Mouse (Mus musculus) limb, embryonic 14.5 days (tissue): ENCODE measurements around the gene Elane. TPM values are rescaled to one million over a fixed set of nuclear protein-coding genes. Genes with fewer than 3 reads are reported as not detected.

Experiments
- ATAC-seq: fragments of 200-750 bp; cut with Nextera tagmentation; 2 replicates; pipeline ENCODE4 v1.8.0; 2017; ENCODE audit warnings: low read depth, moderate number of reproducible peaks, moderate TSS enrichment; ENCODE audit not compliant: low FRiP score
- DNase-seq: peaks from one replicate; pipeline ENCODE4 v3.0.0-alpha.2; 2015; ENCODE audit warnings: low spot score
- H3K27ac ChIP-seq: fragments of 300-500 bp; sonication (generic); replicated peaks from 2 replicates; pipeline ENCODE4 v1.5.1; 2014; ENCODE audit warnings: low read depth, mild to moderate bottlenecking, low read length, moderate library complexity, mixed read lengths
- H3K27me3 ChIP-seq: fragments of 300-500 bp; sonication (generic); 2 replicates; pipeline ENCODE4 v1.6.1; 2014; ENCODE audit warnings: low read length, mixed read lengths; ENCODE audit not compliant: control insufficient read depth, insufficient read depth
- H3K36me3 ChIP-seq: fragments of 300-500 bp; sonication (generic); 2 replicates; pipeline ENCODE4 v1.6.1; 2014; ENCODE audit warnings: mild to moderate bottlenecking, low read length, moderate library complexity, mixed read lengths; ENCODE audit not compliant: control insufficient read depth, insufficient read depth
- H3K4me1 ChIP-seq: fragments of 300-500 bp; sonication (generic); 2 replicates; pipeline ENCODE4 v1.6.1; 2014; ENCODE audit warnings: antibody characterized with exemption, low read length, mixed read lengths; ENCODE audit not compliant: control insufficient read depth, insufficient read depth
- H3K4me2 ChIP-seq: fragments of 300-500 bp; sonication (generic); replicated peaks from 2 replicates; pipeline ENCODE4 v1.6.1; 2014; ENCODE audit warnings: low read depth, mild to moderate bottlenecking, low read length, moderate library complexity; ENCODE audit not compliant: severe bottlenecking
- H3K4me3 ChIP-seq: fragments of 300-500 bp; sonication (generic); replicated peaks from 2 replicates; pipeline ENCODE4 v1.5.1; 2014; ENCODE audit warnings: low read length
- H3K9ac ChIP-seq: fragments of 300-500 bp; sonication (generic); 2 replicates; pipeline ENCODE4 v1.6.1; 2014; ENCODE audit warnings: mild to moderate bottlenecking, low read depth, low read length, moderate library complexity; ENCODE audit not compliant: severe bottlenecking
- H3K9me3 ChIP-seq: fragments of 300-500 bp; sonication (generic); 2 replicates; pipeline ENCODE4 v1.6.1; 2016; ENCODE audit warnings: low read length; ENCODE audit not compliant: control insufficient read depth
- POLR2A ChIP-seq: fragments of 200-500 bp; IDR thresholded peaks from 2 replicates; pipeline ENCODE4 v1.8.0; 2012; ENCODE audit warnings: inconsistent platforms, mild to moderate bottlenecking, moderate library complexity, borderline replicate concordance; ENCODE audit not compliant: insufficient read depth, insufficient read length; ENCODE audit errors: extremely low read depth
- WGBS: fragments of 180-500 bp; shearing (Covaris S2); extraction: QIAGEN DNeasy Blood & Tissue Kit; methylation state at CpG from one replicate; pipeline ENCODE4 v1.1.7; 2014; 5-methylcytosine and 5-hydroxymethylcytosine counted together
- polyA plus RNA-seq, 2 experiments: library from polyadenylated mRNA; depleted of rRNA in 1 of 2; stranded (reverse) in 1 of 2; unstranded in 1 of 2; fragments of >200 nt; fragmentation: Nextera tagmentation in 1 of 2; extraction: Ambion mirVana in 1 of 2; gene quantifications; 2 replicates each; pipeline versions ENCODE4 v1.2.1 to v1.2.3; 2012 to 2014

Elane gene
- polyA plus RNA-seq, 2 experiments, result 0.35 to 1.2 TPM

GRCm38 (mm10) chr10:79866601-79867000, 19.4 kb upstream of the Elane start:
- H3K27me3 ChIP-seq, result no peaks in the 10 kb centered on the region
- H3K9me3 ChIP-seq, result no peaks in the 10 kb centered on the region
- WGBS, result 65% methylated on average over 11 of the region's 11 CpGs
- no peak overlapping the region for H3K4me2 ChIP-seq
- H3K4me3 ChIP-seq, result no peak overlapping the region
- ATAC-seq (no peak), DNase-seq (no peak)
- H3K4me1 ChIP-seq, result no peaks in the 10 kb centered on the region
- no peak for TF ChIP-seq POLR2A
- H3K9ac ChIP-seq, result no peak overlapping the region
- H3K36me3 ChIP-seq, result peaks cover 84% of the 10 kb centered on the region
- no peak overlapping the region for H3K27ac ChIP-seq

DNA sequence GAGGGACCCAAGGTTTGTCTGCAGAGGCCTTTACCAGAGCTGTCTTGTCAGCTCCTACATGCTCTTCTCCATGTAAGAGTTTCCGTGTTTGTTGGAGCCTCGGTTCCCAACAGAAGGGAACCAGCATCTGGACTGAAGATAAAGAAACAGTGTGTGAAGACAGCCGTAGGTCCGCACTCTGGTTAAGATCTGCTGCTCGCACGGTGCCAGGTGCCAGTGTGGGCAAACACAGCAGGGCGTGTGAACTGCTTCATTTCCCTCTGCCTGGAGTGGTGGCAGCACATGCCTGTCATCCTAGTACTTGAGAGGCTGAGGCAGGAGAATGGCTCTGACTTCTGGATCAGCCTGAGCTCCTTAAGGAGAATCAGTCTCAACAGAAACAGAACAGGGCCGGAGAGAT, 14.2 kb upstream of the Elane start:
- DNase-seq (no peak), ATAC-seq (no peak)
- H3K4me2 ChIP-seq, result no peak overlapping the region
- H3K9ac ChIP-seq, result no peak overlapping the region
- peaks cover 16% of the 10 kb centered on the region; the same call in 1 of the 2 replicates for H3K4me1 ChIP-seq
- H3K4me3 ChIP-seq, result no peak overlapping the region
- TF ChIP-seq POLR2A, result no peak
- no peak overlapping the region for H3K27ac ChIP-seq
- peaks cover 36% of the 10 kb centered on the region for H3K36me3 ChIP-seq
- 94% methylated on average over 8 of the region's 8 CpGs for WGBS
- no peaks in the 10 kb centered on the region for H3K27me3 ChIP-seq
- no peaks in the 10 kb centered on the region for H3K9me3 ChIP-seq

- H3K36me3 ChIP-seq, result peaks cover 29% of the 10 kb centered on the region
- H3K4me2 ChIP-seq, result peak overlapping the region; percentile 72
- no peak for TF ChIP-seq POLR2A
- H3K4me3 ChIP-seq, result peak overlapping the region; percentile 58
- ATAC-seq (no peak), DNase-seq (no peak)
- H3K27me3 ChIP-seq, result no peaks in the 10 kb centered on the region
- peaks cover 16% of the 10 kb centered on the region; the same call in 1 of the 2 replicates for H3K4me1 ChIP-seq
- WGBS, result 49% methylated on average over 3 of the region's 3 CpGs
- H3K9ac ChIP-seq, result peak overlapping the region; percentile 88; the same call in 1 of the 2 replicates
- H3K27ac ChIP-seq, result no peak overlapping the region
- no peaks in the 10 kb centered on the region for H3K9me3 ChIP-seq
Observed at GRCm38 (mm10) chr10:79872862-79873261, 13.2 kb upstream of the Elane start.

GRCm38 (mm10) chr10:79873313-79873712, 12.7 kb upstream of the Elane start:
- DNase-seq (no peak), ATAC-seq (no peak)
- no peak for TF ChIP-seq POLR2A
- H3K4me1 ChIP-seq, result peaks cover 16% of the 10 kb centered on the region; the same call in 1 of the 2 replicates
- H3K4me3 ChIP-seq, result peak overlapping the region; percentile 58
- 11% methylated on average over 6 of the region's 6 CpGs for WGBS
- peaks cover 29% of the 10 kb centered on the region for H3K36me3 ChIP-seq
- no peaks in the 10 kb centered on the region for H3K27me3 ChIP-seq
- H3K9me3 ChIP-seq, result no peaks in the 10 kb centered on the region
- peak overlapping the region; percentile 72 for H3K4me2 ChIP-seq
- H3K9ac ChIP-seq, result peak overlapping the region; percentile 88
- H3K27ac ChIP-seq, result 0 out of 2 replicates have a peak overlapping the region, but pooled peaks have one; percentile 75

DNA sequence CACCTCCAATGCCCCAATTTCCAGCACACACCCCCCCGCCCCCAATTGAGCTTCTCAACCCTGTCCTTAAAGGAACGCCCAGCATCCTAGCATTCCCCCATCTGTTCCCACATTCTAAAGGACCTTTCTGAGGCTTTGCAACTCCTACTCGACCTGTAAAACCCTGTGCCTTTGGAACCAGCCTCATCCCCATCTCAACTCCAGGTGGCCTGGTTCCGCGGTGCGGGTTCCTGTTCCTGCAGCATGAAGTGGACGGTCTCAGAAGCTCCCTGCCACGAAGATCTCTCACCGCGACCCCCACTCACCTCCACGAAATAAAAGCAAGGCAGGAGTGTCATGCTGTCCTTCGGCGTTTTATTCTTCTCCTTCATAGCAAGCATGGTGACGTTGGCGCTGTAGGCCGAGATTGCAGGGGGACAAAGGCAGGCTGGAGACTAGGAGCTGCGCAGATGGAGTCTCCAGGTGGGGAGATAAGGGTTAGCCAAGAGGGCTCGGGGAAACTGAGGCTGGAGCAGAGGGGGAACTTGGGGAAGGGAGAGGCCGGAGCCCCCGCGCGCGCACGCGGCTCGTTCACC, 12.2 kb upstream of the Elane start:
- H3K27me3 ChIP-seq, result no peaks in the 10 kb centered on the region
- H3K4me1 ChIP-seq, result peaks cover 16% of the 10 kb centered on the region; the same call in 1 of the 2 replicates
- peak overlapping the region; percentile 72 for H3K4me2 ChIP-seq
- DNase-seq (no peak), ATAC-seq (no peak; the same call in 1 of the 2 replicates)
- no peaks in the 10 kb centered on the region for H3K9me3 ChIP-seq
- H3K9ac ChIP-seq, result peak overlapping the region; percentile 88
- H3K27ac ChIP-seq, result peak overlapping the region; percentile 75
- under 1% methylated on average over 26 of the region's 26 CpGs for WGBS
- H3K4me3 ChIP-seq, result peak overlapping the region; percentile 58
- no peak for TF ChIP-seq POLR2A
- H3K36me3 ChIP-seq, result peaks cover 29% of the 10 kb centered on the region
